Mouse (Mus musculus) spleen, postnatal 14 days (tissue): Measurements from ENCODE around the gene Usp48.

Experiments used
- DNase-seq, 2 experiments: peaks; one replicate each; pipeline ENCODE4 v3.0.0; 2021 to 2022; ENCODE audit warnings: low spot score in 2 of 2

Gene Usp48

DNA sequence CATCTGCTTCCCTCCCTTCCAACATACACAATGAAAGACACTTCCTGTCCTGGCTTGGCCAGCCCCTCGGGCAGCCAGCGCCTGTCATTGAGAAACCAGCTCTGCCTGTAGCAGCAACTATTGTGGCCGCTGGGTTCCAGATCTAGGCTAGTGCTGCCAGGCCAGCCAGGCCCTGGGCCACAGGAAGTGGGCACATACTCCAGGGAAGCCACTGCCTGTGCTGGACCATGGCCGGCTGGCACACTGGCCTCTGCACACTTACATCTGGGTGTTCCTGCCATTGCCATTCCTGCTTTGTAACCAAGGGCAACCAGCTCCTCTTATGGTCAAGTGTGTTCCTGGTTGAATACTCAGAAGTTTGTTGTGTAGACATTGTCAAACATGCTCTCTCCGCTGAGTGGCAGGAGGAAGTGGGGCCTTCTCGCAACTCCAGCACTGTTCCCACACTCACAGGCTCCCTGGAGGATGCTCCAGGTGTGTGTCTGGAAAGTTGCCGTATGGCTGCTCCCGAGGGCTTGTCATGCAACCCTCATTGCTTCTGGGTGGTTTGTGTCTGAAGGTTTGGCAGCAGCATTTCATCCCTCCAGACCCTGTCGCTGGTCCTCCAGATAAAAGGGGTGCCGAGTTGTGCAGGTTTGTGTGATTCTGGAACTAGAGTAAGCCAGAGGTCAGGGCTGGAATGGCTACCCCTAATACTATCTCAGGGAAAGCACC lies 67.0 kb downstream of the Usp48 start:
- DNase-seq: no peak

DNA sequence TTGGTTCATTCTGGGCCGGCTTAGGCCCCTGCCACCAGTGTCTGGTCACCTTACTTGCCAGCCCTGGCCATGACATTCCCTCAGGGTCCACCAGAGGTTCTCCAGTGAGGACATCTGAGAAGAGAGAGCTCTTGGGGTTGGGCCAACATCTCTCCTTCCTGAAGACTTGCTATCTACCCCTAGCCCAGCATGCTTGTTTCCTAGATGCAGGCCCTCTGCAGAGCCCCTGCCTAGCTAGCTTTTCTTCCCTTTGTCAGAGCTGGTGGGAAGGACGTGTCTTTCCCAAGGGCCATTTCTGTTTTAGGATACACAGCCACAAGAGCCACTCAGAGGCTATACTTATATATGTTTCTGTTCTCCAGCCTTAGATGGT lies 67.5 kb downstream of the Usp48 start:
- DNase-seq: no peak

DNA sequence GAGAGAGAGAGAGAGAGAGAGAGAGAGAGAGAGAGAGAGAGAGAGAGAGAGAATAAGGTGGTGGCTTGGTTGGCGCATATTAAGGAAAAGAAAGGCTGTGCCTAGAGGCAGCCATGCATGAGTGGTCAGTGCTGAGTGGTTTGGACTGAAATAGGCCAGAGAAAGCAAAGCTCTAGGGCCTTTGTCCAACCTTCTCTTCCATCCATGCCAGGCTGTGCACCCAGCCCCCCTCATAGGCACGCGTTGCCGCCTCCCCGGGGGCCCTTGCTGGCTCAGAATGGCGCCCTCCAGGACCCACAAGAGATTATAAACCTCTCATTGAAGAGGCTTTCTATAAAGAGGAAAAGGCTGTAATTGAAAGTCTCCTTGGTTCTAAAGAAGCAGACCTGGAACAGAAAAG lies 68.0 kb downstream of the Usp48 start:
- no peak for DNase-seq

DNA sequence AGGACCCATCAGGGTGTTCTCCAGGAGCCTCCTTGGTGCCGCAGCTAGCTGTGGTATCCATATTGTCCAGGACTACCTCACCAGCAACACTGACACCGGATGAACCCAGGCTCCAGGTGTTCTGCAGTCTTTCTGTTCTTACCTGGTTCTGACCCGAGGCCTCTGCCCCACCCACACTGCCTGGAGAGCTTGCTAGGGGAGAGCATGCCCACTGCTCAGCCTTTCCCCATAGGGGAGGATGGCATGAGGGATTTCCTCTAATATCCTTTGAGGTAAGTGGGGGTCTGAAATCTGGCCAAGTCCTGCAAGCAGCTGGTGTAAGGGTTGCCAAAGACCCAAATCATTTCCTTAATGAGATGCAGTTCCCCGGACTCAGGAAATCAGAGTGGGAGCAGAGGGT lies 69.9 kb downstream of the Usp48 start:
- DNase-seq: no peak

DNA sequence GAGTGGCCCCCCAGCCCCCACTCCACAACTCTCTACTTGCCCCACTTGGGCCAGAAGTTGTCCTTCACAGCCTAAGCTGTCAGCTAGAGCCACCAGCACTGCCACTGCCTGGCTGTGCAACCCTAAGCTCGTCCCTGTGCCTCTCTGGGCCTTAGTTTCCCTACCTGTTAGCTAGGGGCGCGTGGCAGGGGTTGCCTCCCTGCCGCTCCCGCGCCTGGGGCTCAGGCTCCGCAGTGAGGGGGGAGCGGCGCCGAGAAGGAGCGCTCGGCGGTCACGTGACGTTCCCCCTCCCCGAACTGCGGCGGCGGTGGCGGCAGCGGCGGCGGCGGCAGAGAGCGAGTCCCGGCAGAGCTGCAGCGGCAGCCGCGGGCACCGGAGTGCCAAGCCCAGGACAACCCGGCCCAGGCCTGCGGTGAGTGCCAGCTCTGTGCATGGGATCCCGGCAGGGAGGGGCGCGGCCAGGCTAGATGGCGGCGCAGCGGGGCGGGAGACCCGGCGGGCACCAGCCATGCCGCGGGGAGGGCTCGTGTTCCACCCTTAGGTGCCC lies 71.0 kb downstream of the Usp48 start, which contains the start of gene Rap1gap:
Rap1gap (plus strand) TSS at position 294 of the 547 bp plus-strand sequence.
- DNase-seq: no peak

DNA sequence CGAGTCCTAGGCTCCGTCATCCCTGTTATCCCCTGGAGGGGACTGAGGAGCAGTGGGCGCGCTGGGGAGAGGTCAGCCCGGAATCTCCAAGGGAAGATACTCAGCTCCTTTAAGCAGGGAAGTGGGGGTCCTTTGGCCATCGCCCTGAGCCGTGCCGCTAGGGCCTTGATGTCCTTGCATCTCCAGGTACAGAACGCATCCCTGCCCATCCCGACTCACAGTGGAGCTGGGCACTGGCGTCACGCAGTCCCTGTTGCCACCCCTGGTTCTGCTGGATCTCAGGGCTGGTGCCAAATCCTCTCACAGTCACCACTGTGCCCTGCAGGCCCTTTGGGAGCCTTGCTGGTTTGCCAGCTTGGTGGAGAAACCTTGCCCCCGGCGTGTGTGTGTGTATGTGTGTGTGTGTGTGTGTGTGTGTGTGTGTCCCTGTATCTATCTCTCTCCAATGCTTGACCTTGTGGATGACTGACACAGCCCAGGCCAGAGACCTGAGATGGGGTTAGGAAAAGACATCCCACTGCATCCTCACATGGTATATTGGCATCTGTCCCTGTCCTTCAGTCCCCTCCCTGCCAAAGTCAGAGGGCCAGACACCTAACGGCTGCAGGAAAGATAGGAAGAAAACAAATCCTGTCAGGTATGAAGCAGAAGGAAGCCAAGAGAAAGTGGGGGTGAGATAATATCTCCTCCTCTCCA lies 71.6 kb downstream of the Usp48 start:
- DNase-seq: no peak

DNA sequence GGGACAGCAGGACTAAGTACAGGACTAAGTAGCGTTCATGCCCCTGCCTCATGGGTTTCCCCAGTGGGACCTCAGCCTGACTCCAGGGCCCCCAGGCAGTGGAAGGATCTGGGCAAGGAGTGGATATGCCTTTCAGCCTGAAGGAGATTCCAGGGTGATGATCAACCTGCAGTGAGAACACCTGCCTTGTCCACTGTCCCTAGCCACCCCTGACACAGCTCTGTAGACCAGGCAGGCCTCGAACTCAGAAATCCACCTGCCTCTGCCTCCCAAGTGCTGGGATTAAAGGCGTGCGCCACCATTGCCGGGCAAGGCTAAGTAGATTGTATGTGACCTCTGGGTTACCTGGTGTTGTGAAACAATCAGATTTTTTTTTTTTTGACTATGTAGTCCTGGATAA lies 72.2 kb downstream of the Usp48 start:
- no peak for DNase-seq

DNA sequence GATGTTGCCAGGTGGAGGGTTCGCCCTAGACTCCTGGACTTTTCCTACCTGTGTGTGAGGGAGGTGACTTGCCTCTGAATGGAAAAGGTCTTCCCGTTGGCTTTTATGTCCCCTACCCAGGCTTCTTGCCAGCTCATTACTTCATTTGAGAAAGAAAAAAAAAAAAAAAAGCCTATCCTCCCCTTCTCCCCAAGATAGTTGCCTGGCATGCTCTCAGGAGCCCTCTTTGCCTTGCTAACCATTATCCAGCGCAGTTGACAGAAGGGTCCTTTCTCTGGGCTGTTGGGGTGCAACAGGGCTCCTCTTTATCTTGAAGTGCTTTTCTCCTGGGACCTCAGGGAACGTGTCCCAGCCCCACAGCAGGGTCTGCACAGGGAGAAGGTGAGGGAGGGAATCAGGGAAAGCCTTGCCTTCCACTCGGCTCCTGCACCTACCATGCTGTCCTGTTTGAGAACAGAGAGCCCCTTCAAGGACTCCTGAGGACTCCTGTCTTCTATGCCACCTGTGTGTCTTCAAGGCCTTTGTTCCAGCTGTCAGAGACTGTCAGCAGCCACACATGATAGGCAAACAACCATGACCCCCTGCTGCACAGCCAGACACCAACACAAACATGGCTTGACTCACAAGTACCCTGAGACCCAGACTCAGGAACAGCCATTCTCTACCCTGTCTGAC lies 72.9 kb downstream of the Usp48 start:
- no peak for DNase-seq

DNA sequence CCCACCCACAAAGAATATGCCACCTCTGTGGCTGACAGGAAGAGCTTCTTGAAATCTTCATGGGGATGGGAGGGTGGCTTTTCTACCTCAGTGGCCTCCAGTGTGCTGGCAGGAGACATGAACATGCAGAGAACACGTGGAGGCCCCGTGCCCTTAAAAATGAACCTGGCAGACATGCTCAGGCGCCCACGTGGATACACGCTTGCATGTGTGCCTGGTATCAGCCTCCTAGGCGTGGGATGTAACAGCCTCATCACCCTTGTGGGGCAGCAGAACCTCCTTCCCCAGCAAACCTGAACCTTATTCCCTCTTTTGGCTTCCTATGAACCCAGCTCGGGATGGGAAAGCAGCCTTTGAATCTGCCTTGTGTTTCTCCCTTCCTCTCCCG lies 73.4 kb downstream of the Usp48 start:
- no peak for DNase-seq

DNA sequence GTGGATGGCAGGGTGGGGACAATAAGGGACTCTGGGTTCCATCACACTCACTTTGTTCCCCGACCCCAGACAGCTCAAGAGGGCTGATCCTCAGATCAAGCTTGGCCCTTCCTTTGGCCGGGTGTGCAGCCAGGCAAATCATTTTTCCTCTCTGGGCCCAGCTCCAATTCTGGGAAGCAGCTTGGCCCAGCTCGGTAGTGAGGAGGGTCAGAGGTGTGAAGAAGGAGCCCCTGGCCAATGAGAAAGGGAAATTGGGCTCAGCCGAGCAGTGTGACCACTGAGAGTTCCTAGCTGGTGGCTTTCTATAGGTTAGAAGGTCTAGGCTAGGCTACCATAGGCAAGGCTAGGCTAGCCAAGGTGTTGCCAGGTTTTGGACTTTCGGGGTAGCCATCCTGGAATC lies 74.2 kb downstream of the Usp48 start:
- DNase-seq: no peak

DNA sequence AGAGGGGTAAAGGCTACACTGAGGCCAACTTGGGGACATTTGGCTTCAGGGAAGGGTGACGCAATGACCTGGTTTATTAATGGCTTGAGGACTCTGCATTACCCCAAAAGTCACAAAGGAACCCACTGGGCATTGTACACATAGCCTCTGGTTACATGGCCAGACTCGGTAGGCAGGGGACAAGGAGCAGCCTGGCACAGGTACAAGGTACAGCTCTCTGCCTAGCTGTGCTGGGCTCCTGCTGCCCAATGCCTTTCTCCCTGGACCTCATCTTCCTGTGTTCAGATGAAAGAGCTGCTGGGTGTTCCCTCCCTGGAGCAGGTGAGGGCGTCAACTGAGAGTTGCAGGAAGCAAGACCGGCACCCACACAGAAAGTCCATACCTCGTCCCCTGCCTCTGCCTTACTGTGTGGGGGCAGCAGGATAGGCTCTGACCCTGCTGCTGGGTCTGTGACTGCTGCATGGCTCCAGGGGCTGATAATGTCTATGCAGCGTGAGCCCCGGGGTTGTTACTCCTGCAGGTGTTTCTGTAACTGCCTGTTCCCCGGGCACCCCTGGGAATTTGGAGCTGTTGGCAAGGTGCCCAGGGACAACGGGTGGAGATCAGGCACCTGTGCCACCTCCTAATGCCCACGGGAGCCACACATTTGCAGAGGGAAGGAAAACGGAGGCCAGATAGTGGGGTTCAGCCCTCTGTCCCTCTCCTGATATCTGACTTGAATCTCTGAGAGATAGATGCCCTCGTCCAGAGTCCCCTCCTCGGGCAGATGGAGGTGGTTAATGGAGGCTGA lies 78.4 kb downstream of the Usp48 start:
- DNase-seq: no peak

DNA sequence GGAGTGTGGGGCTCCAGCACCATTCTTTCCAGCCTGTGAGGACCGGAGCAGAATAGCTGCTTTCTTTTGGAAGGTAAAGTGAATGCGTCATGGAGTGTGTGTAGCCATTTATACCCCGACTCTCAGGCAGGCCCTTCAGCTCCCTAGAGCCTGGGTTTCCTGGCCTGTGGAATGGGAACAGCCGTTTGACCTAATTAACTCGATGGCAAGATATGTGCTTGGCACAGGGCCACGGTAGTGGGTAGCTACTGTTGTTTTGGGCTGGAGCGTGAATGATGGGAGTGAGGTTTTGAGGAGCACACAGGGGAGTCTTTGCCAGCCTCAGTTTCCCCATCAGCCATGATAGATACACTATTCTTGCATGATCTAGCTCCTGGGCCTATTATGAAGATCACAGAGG lies 82.0 kb downstream of the Usp48 start:
- DNase-seq: no peak

DNA sequence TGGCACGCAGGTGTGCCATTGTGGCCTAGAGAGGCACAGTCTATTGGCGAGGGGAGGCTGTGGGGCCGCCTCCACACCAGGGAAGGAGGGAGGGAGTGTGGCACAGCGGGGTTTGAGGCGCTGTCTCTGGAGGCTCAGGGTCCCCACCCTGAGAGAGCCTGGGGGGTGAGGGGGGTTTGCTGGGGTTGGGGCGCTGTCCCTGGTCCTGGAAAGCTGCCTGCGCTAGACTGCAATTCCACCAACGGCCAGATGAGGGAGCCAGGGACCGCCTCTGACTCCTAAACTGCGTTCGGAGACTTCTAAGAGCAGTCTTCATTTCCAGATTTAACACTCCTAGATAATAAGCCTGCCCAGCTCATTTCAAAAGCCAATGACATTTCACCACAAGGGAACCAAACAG lies 82.5 kb downstream of the Usp48 start:
- DNase-seq: peak; percentile 38 to 55

DNA sequence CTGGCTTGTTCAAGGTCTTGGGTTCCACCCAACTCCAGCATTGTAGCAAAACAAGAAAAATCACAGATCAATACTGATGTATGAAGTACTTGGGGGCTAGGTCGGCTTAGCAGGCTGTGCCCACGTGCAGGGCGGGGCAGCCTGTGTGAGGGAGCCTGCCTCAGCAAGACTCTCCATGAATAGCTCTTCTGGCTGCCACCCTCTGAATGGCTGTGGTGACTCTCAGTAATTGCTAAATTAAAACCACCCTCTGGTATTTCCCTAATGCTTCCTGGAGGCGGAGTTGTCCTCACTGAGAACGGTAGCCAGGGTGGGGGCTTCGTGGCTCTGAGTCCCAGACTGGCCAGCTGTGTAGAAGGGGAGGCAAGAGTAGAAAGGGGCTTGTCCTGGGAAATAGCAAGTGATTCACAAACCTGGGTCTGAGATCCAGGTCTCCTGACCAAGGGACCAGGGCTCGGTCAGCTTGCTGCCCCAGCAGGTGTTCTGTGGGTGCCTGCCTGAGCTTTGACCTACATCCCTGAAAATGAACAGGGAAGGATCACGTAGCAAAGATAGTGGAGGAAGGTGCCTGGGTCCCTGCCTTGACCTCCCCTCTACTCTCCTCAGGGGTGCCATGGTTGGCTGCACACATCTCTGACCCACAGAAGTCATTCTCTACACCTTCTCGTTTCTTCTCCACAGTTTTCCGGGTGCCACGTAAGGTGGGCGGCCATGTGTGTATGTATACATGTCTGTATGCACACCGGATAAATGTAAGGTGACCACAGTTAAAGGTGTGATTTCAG lies 83.3 kb downstream of the Usp48 start:
- DNase-seq: no peak

DNA sequence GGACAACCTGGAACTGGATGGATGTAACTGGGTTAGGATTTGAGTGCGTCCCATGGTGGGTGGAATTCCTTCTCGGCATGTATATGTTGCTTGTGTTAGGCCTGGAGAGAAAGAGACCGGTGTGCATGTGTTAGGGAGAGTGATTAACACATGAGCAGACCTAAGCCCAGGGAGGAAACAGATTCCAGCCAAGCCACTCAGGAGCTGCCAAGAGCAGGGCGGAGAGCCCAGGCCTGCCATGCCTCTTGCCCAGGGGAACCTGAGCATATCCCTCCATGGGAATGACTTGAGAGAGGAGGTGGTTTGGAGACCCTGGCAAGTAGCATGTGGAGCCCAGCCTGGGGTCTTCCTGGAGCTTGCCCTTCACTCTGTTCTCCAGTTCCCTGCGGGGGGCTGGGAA lies 84.4 kb downstream of the Usp48 start:
- no peak for DNase-seq

DNA sequence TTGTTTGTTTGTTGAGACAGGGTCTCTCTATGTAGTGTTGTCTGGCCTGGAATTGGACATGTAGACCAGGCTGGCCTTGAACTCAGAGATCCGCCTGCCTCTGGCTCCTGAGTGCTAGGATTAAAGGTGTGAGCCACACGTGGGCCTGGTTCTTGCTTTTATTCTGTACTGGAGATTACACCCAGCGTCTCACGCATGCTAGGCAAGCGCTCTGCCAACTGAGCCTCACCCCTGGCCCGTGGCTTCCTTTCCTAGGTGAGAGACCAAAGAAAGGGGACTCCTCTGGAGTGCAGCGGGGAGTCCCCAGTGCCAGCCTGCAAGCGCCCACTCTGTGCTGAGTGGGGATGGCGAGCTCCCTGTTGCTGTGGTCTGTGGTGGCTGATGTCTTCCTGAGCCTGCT lies 85.0 kb downstream of the Usp48 start:
- DNase-seq: no peak

DNA sequence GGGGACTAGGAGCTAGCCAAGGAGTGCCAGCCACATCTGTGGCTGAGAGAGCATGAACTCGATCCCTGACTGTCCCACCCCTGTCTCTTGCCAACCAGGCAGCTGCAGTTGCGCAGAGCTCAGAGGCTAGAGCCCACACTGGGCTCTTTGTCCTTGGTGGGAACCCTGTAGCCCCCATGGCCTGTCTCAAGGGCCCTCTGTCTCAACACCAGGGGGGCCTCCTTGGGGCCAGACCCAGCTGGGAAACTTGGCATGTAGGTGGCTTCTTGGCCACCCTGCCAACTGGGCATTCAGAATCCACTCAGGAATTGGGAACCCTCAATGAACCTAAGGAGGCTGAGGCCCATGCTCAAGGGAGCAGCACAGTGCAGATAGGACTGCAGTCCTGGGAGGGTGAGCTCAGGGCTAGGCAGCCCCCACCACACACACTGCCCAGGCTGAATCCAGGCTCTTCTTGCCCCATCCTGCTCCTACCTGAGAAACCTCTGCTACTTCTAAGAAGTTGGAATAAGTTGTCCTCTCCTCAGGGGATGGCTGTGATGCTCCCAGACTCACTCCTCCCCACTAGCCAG lies 86.5 kb downstream of the Usp48 start:
- no peak for DNase-seq

DNA sequence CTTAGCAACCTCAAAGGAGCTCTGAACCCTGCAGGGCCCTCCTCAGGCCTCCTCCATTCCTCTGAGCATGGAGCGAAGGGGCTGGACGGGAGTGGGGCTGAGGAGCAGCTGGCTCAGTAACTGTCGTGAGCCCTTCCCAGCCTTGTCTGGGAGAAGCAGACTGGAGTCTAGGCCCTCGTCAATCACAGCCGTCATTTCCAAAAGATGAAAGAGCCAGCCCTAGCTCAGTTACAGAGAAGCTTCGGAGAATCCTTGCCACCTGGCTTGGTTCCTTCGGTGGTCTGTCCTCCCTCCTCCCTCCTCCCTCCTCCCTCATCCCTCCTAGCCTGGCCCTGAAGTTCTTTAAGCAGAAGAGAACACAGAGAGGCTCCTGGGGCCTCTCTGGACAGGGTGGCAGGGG lies 87.2 kb downstream of the Usp48 start:
- no peak for DNase-seq

DNA sequence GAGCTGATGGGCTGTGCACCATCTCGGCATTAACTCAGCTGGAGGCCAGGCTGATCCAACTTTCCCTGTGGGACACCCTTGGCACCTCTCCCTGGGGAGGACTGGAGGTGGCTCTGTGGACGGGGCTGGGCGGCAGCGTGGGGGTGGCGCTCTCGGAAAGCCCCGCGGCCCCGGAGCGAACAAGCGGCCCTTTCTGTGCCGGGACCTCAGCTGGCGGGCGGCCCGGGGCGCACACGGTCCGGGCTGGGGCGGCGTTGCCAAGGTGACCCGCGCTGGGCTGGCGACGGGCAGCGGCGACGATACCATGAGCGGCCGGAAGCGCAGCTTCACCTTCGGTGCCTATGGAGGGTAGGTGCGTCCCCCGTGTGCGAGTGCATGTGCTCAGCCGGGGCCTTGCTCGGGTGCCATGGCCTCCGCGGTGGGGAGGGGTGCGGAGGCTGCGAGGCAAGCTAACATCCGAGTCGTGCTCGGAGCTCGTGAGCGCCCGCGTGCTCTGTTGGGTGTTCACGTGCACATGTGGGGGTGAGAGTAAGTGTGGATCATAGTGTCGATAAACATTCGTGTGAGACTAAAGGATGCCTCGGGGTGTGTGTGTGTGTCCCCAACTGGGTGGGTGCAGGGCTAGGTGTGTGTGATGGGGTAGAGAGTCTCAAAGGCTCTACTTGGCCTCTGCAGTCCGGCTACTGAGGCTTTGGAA lies 88.0 kb downstream of the Usp48 start:
- DNase-seq: no peak

DNA sequence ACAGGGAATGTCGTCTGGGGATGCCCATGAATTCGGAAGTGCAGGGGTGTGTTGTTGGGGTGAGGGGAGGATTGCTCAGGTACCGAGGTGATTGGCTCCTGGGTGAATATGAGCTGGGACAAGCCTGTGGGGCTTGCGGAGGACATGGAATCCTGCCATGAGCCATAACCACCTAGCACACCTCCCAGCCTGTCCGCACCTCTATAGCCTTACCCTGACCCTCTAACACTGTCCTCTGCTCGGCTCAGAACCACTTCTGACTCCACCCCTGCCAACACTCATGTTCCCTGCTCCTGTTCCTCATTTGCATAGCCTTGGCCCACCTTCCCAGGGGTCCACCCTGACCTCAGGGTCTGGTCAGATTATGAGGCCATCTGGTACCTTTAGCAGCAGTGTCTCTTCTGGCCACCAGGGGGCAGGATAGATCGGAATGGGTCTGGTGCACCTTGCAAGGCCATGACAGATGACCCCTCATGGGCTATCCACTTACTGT lies 89.5 kb downstream of the Usp48 start:
- DNase-seq: peak in 1 of 2 experiments; percentile 20
